Mouse (Mus musculus): ENCODE measurements at regions not wholly inside any gene's neighbourhood (a gene's known extent, or its start where the extent isn't known, plus 50 kb on each side); places are given as distances from the start of the nearest gene placed in this dataset.

DNA sequence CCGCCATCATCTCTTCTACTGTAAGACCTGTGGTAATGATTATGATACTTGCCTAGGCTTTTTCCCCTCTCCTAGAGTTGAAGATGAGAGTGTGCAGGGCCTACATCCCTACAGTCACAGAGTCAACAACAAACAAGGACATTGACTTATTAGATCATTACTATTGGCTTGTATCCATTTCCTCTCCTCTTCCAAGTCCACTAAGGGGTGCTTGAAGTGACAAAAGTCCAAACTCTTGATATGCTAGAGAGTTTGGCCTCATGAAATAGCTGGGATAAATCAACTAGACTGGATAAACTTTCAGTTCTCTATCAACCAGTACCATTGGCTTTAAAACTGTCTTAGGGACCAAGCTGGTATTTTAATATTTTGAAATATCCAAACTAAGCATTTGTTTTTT is 165.7 kb upstream of the Ap5m1 start:
- Histone ChIP-seq H3K4me2 (ENCODE audit: low read depth) (no peak overlapping the region), H3K36me3 (ENCODE audit: control insufficient read depth, insufficient read depth, low read length) (no peaks in the 10 kb centered on the region), H3K27me3 (ENCODE audit: control insufficient read depth, insufficient read depth, low read length) (no peaks in the 10 kb centered on the region), H3K9me3 (ENCODE audit: control insufficient read depth, low read length) (no peaks in the 10 kb centered on the region), H3K4me3 (ENCODE audit: low read depth, low read length) (no peak overlapping the region), H3K9ac (ENCODE audit: low read length) (no peak overlapping the region), H3K27ac (ENCODE audit: low read depth, low read length) (no peak overlapping the region), H3K4me1 (ENCODE audit: control insufficient read depth, insufficient read depth, low read length) (no peaks in the 10 kb centered on the region)
- DNase-seq (ENCODE audit: low spot score) (no peak), ATAC-seq (ENCODE audit: insufficient read depth, low FRiP score, low TSS enrichment) (no peak)
- WGBS: 88% methylated on average over 1 of the region's 1 CpGs

GRCm38 (mm10) chr14:48897140-48897539 is 168.8 kb upstream of the Ap5m1 start:
- Histone ChIP-seq H3K4me1 (ENCODE audit: control insufficient read depth, insufficient read depth, low read length) (no peaks in the 10 kb centered on the region), H3K27ac (ENCODE audit: low read depth, low read length) (no peak overlapping the region), H3K27me3 (ENCODE audit: control insufficient read depth, insufficient read depth, low read length) (no peaks in the 10 kb centered on the region), H3K9ac (ENCODE audit: low read length) (no peak overlapping the region), H3K4me2 (ENCODE audit: low read depth) (no peak overlapping the region), H3K4me3 (ENCODE audit: low read depth, low read length) (no peak overlapping the region), H3K9me3 (ENCODE audit: control insufficient read depth, low read length) (no peaks in the 10 kb centered on the region), H3K36me3 (ENCODE audit: control insufficient read depth, insufficient read depth, low read length) (no peaks in the 10 kb centered on the region)
- WGBS: 92% methylated on average over 5 of the region's 5 CpGs
- DNase-seq (ENCODE audit: low spot score): no peak
- ATAC-seq (ENCODE audit: insufficient read depth, low FRiP score, low TSS enrichment): no peak

DNA sequence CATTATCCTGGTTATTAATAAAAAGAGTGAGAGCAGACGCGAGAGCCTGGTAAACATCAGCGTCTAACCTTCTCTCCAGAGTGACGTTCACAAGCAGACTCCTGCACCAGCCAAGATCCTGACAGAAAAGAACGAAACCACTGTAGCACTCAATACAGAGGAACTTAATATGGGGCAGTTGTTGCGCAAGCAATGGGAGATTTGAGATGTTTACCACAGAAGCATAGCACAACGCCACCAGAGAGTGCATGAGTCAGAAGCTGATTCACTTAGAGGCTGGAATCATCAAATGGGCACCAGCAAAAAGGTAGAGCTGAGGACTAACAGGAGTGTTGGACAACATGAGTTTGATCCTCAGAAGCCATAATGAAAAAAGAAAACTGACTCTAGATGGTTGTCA is 169.7 kb upstream of the Ap5m1 start:
- no peak for ATAC-seq (ENCODE audit: insufficient read depth, low FRiP score, low TSS enrichment)
- no peak for DNase-seq (ENCODE audit: low spot score)
- WGBS: 91% methylated on average over 7 of the region's 7 CpGs

DNA sequence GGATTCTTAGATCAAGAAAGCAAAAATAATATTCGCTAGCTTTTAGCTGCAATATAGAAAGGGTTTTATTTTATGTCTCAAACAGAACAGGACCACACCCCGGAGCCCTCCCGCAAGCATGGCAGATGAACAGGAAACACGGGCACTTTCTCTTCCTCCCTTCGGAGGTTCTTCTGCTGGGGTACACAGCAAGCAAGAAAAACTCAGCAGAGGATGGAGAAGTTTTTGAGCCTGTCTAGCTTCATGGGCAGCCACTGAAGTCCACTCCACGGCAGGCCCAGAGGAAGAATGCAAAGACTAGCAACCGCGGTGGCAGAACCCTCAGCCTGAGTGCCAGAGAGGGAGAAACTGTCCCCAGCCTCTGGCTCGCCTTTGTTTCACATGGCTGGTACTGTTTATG is 174.7 kb upstream of the Ap5m1 start:
- Histone ChIP-seq H3K4me1 (ENCODE audit: control insufficient read depth, insufficient read depth, low read length) (no peaks in the 10 kb centered on the region), H3K9me3 (ENCODE audit: control insufficient read depth, low read length) (no peaks in the 10 kb centered on the region), H3K27ac (ENCODE audit: low read depth, low read length) (no peak overlapping the region), H3K9ac (ENCODE audit: low read length) (no peak overlapping the region), H3K36me3 (ENCODE audit: control insufficient read depth, insufficient read depth, low read length) (no peaks in the 10 kb centered on the region), H3K4me3 (ENCODE audit: low read depth, low read length) (no peak overlapping the region), H3K4me2 (ENCODE audit: low read depth) (no peak overlapping the region), H3K27me3 (ENCODE audit: control insufficient read depth, insufficient read depth, low read length) (no peaks in the 10 kb centered on the region)
- no peak for ATAC-seq (ENCODE audit: insufficient read depth, low FRiP score, low TSS enrichment)
- DNase-seq (ENCODE audit: low spot score): no peak
- 76% methylated on average over 9 of the region's 9 CpGs for WGBS

More for the DNA sequence above, 169.7 kb upstream of the Ap5m1 start:
- Histone ChIP-seq H3K4me3 (ENCODE audit: low read depth, low read length) (no peak overlapping the region), H3K36me3 (ENCODE audit: control insufficient read depth, insufficient read depth, low read length) (no peaks in the 10 kb centered on the region), H3K27ac (ENCODE audit: low read depth, low read length) (no peak overlapping the region), H3K4me2 (ENCODE audit: low read depth) (no peak overlapping the region), H3K27me3 (ENCODE audit: control insufficient read depth, insufficient read depth, low read length) (no peaks in the 10 kb centered on the region), H3K9me3 (ENCODE audit: control insufficient read depth, low read length) (no peaks in the 10 kb centered on the region), H3K4me1 (ENCODE audit: control insufficient read depth, insufficient read depth, low read length) (no peaks in the 10 kb centered on the region), H3K9ac (ENCODE audit: low read length) (no peak overlapping the region)

DNA sequence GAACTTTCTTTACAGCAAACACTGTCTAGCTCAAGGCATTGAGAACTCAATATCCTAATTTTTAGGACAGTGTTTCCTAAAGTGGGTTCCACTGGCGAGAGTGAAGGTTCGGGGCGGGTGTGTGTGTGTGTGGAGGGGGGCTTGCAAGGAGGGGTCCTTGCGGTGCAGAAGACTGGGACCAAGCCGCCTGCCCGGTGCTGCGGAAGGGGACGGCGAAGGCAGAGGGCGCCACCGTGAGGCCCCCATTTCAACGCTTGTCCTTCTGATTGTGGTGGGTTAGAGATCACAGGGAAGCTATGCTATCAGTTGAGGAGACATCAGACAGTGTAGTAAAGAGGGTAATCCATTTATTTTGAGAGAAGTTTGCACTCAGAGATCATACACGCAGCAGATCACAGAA is 176.9 kb upstream of the Ap5m1 start:
- 5% methylated on average over 13 of the region's 13 CpGs for WGBS
- no peaks in the 10 kb centered on the region for H3K4me1 ChIP-seq (ENCODE audit: control insufficient read depth, insufficient read depth, low read length)
- H3K4me2 ChIP-seq (ENCODE audit: low read depth): no peak overlapping the region
- ATAC-seq (ENCODE audit: insufficient read depth, low FRiP score, low TSS enrichment) (peak; percentile 13; the same call in 1 of the 2 replicates), DNase-seq (ENCODE audit: low spot score) (peak; percentile 40)
- no peaks in the 10 kb centered on the region for H3K27me3 ChIP-seq (ENCODE audit: control insufficient read depth, insufficient read depth, low read length)
- H3K9me3 ChIP-seq (ENCODE audit: control insufficient read depth, low read length): no peaks in the 10 kb centered on the region
- no peak overlapping the region for H3K27ac ChIP-seq (ENCODE audit: low read depth, low read length)
- no peaks in the 10 kb centered on the region for H3K36me3 ChIP-seq (ENCODE audit: control insufficient read depth, insufficient read depth, low read length)
- no peak overlapping the region for H3K4me3 ChIP-seq (ENCODE audit: low read depth, low read length)
- no peak overlapping the region for H3K9ac ChIP-seq (ENCODE audit: low read length)

DNA sequence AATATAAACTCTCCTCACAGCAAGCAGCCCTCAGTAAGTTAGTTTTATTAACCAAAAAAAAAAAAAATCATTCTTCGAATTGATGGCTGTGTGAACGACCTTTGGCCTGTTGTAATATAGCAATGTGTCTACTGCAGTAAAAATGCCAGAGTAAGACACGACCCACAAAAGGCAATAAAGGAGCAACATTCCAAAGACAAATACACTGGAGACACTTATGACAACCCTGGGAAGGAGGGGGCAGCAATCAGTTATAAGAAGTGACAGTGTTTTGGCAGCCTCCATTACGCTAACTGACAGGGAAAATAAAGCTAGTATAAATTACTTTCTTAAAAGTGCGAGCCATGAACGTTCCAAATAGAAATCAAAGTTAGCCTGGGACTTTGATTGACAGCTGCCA is 185.9 kb upstream of the Ap5m1 start:
- no peak for DNase-seq (ENCODE audit: low spot score)
- H3K4me1 ChIP-seq (ENCODE audit: control insufficient read depth, insufficient read depth, low read length): no peaks in the 10 kb centered on the region
- WGBS: 39% methylated on average over 6 of the region's 6 CpGs

GRCm38 (mm10) chr14:48877998-48878657 is 187.8 kb upstream of the Ap5m1 start:
- Histone ChIP-seq H3K4me3 (ENCODE audit: low read depth, low read length) (no peak overlapping the region), H3K27me3 (ENCODE audit: control insufficient read depth, insufficient read depth, low read length) (0 out of 2 replicates have a peak, but pooled peaks cover 3% of the 10 kb centered on the region), H3K36me3 (ENCODE audit: control insufficient read depth, insufficient read depth, low read length) (no peaks in the 10 kb centered on the region), H3K9me3 (ENCODE audit: control insufficient read depth, low read length) (no peaks in the 10 kb centered on the region), H3K4me2 (ENCODE audit: low read depth) (no peak overlapping the region), H3K4me1 (ENCODE audit: control insufficient read depth, insufficient read depth, low read length) (no peaks in the 10 kb centered on the region), H3K9ac (ENCODE audit: low read length) (no peak overlapping the region), H3K27ac (ENCODE audit: low read depth, low read length) (no peak overlapping the region)
- 84% methylated on average over 12 of the region's 12 CpGs for WGBS
- no peak for ATAC-seq (ENCODE audit: insufficient read depth, low FRiP score, low TSS enrichment)
- DNase-seq (ENCODE audit: low spot score): no peak

More for the DNA sequence above, 185.9 kb upstream of the Ap5m1 start:
- H3K4me2 ChIP-seq (ENCODE audit: low read depth): no peak overlapping the region
- H3K27me3 ChIP-seq (ENCODE audit: control insufficient read depth, insufficient read depth, low read length): 0 out of 2 replicates have a peak, but pooled peaks cover 3% of the 10 kb centered on the region
- ATAC-seq (ENCODE audit: insufficient read depth, low FRiP score, low TSS enrichment): no peak
- H3K9me3 ChIP-seq (ENCODE audit: control insufficient read depth, low read length): no peaks in the 10 kb centered on the region
- H3K27ac ChIP-seq (ENCODE audit: low read depth, low read length): no peak overlapping the region
- no peaks in the 10 kb centered on the region for H3K36me3 ChIP-seq (ENCODE audit: control insufficient read depth, insufficient read depth, low read length)
- no peak overlapping the region for H3K9ac ChIP-seq (ENCODE audit: low read length)
- H3K4me3 ChIP-seq (ENCODE audit: low read depth, low read length): no peak overlapping the region

DNA sequence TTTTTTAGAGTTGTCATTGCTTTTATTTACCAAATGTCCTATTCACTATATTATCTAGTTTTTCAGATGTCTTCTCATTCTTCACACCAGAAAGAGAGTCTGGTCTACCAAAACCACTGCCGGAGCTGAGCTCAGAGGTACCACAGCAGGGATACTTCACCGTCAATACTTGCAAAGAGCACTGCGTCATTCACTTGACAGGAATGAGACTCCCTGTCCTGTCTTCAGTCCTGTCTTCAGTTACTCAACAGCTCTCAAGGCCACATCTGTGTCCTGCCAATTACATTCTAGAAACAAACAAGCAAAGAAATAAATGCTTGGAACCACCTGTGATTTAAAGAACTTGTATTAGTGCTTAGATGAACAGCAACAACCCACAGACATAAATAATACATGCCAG is 194.6 kb upstream of the Ap5m1 start:
- DNase-seq (ENCODE audit: low spot score): no peak
- Histone ChIP-seq H3K27me3 (ENCODE audit: control insufficient read depth, insufficient read depth, low read length) (no peaks in the 10 kb centered on the region), H3K9ac (ENCODE audit: low read length) (no peak overlapping the region), H3K4me3 (ENCODE audit: low read depth, low read length) (no peak overlapping the region), H3K4me2 (ENCODE audit: low read depth) (no peak overlapping the region), H3K4me1 (ENCODE audit: control insufficient read depth, insufficient read depth, low read length) (no peaks in the 10 kb centered on the region; the same call in 1 of the 2 replicates), H3K36me3 (ENCODE audit: control insufficient read depth, insufficient read depth, low read length) (no peaks in the 10 kb centered on the region), H3K9me3 (ENCODE audit: control insufficient read depth, low read length) (no peaks in the 10 kb centered on the region), H3K27ac (ENCODE audit: low read depth, low read length) (no peak overlapping the region)
- no peak for ATAC-seq (ENCODE audit: insufficient read depth, low FRiP score, low TSS enrichment)
- 79% methylated on average over 3 of the region's 3 CpGs for WGBS

DNA sequence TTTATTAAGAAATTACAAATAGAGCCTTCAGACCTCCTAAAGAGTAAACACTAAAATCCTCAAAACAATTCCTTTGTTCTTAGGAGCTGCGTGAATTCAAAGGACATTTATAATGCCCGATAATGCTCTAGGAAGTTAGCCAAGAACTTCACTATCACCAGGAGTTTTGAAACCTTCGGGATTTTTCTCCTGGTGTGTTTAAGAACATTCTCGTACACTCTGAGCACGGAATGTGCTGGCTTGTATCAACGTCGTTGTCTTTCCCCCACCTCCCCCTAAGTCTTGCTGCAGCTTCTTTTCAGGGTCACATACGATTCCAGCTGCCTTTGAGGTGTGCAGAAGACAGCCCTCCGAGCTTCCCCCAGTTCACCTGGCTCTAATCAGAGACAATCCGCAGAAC is 195.9 kb upstream of the Ap5m1 start:
- no peak overlapping the region for H3K9ac ChIP-seq (ENCODE audit: low read length)
- H3K36me3 ChIP-seq (ENCODE audit: control insufficient read depth, insufficient read depth, low read length): no peaks in the 10 kb centered on the region
- H3K27me3 ChIP-seq (ENCODE audit: control insufficient read depth, insufficient read depth, low read length): no peaks in the 10 kb centered on the region
- no peaks in the 10 kb centered on the region for H3K9me3 ChIP-seq (ENCODE audit: control insufficient read depth, low read length)
- ATAC-seq (ENCODE audit: insufficient read depth, low FRiP score, low TSS enrichment): no peak
- no peaks in the 10 kb centered on the region; the same call in 1 of the 2 replicates for H3K4me1 ChIP-seq (ENCODE audit: control insufficient read depth, insufficient read depth, low read length)
- DNase-seq (ENCODE audit: low spot score): no peak
- H3K27ac ChIP-seq (ENCODE audit: low read depth, low read length): no peak overlapping the region
- WGBS: 67% methylated on average over 10 of the region's 10 CpGs
- no peak overlapping the region for H3K4me2 ChIP-seq (ENCODE audit: low read depth)
- H3K4me3 ChIP-seq (ENCODE audit: low read depth, low read length): no peak overlapping the region

Data from neural tube, embryonic 11.5 days (tissue).